ENCODE assay signal across 24 mouse cellular contexts in the genomic region with DNA sequence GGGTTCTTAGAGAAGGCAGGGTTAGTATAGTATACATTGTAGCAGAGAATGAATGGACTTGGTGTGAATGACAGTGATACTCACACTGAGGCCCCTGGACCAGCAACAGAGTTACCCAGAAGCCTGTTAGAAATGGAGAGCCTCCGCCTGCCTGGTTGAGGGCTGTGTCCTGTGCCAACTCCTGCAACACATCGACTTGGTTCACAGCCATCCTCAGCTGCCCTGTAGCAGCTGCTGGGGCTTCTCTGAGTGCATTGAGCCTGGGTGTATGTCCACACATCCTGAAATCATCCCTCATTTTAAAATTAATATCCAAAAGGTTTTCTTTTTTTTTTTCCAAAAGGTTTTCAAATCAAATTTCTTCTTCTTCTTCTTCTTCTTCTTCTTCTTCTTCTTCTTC. TPM values are rescaled to one million over a fixed set of nuclear protein-coding genes. Genes with fewer than 3 reads are reported as not detected.
"Had no signal": no experiment of that assay in that cellular context is flagged by ENCODE, and none has a peak within 500 bp of the region (broad histone marks: within the 10 kb centered on the region; RNA-seq: fewer than 3 reads in every experiment).

No protein-coding gene starts in this region.

- DNase-seq: kidney, adult 18-20 months; kidney, postnatal 4 days; liver; liver, postnatal 0 days; lung, embryonic 14.5 days; retina, postnatal 1 day; right cerebral cortex, postnatal 25 days; spleen, adult 18-20 months; thymus, adult 2 months; thymus, postnatal 14 days; thymus, postnatal 4 days had no signal

- H3K9me3 ChIP-seq: limb, embryonic 12.5 days; midbrain, embryonic 13.5 days; neural tube, embryonic 12.5 days; neural tube, embryonic 15.5 days; stomach, embryonic 15.5 days had no signal

- H3K9ac ChIP-seq: limb, embryonic 12.5 days; liver, embryonic 14.5 days; liver, postnatal 0 days; lung, embryonic 14.5 days; midbrain, embryonic 13.5 days; neural tube, embryonic 12.5 days; neural tube, embryonic 15.5 days; stomach, embryonic 15.5 days had no signal

- H3K27ac ChIP-seq: limb, embryonic 12.5 days; liver, embryonic 14.5 days; macrophage; midbrain, embryonic 13.5 days; neural tube, embryonic 12.5 days; neural tube, embryonic 15.5 days; stomach, embryonic 15.5 days had no signal

- H3K36me3 ChIP-seq: limb, embryonic 12.5 days; midbrain, embryonic 13.5 days; neural tube, embryonic 12.5 days; neural tube, embryonic 15.5 days; stomach, embryonic 15.5 days had no signal

- ATAC-seq: liver, postnatal 0 days; lung, postnatal 0 days; midbrain, embryonic 13.5 days; midbrain, embryonic 16.5 days had no signal

- H3K4me2 ChIP-seq: limb, embryonic 12.5 days; lung, embryonic 14.5 days; midbrain, embryonic 13.5 days; neural tube, embryonic 12.5 days; neural tube, embryonic 15.5 days; stomach, embryonic 15.5 days had no signal

- H3K4me1 ChIP-seq: neural tube, embryonic 12.5 days had no signal

- H3K4me3 ChIP-seq: limb, embryonic 12.5 days; midbrain, embryonic 13.5 days; neural tube, embryonic 12.5 days; neural tube, embryonic 15.5 days; stomach, embryonic 15.5 days had no signal

RNA-seq across cellular contexts. Expression of a gene that starts 22.1 kb away (rescaled TPM):
- total RNA-seq: layer of hippocampus, adult 18-20 months; layer of hippocampus, postnatal 14 days; left cerebral cortex, postnatal 25 days had no signal
- polyA plus RNA-seq: limb, embryonic 12.5 days; liver, postnatal 0 days; lung, embryonic 14.5 days; lung, postnatal 0 days; macrophage; midbrain, embryonic 13.5 days; midbrain, embryonic 16.5 days; neural tube, embryonic 15.5 days had no signal

RNA-seq across cellular contexts. Expression of a gene that starts 39.2 kb away (rescaled TPM):
- total RNA-seq: layer of hippocampus, postnatal 14 days; left cerebral cortex, postnatal 25 days; megakaryocyte, adult 5-6 weeks had no signal
- polyA plus RNA-seq: limb, embryonic 12.5 days; liver, embryonic 14.5 days; liver, postnatal 0 days; lung, embryonic 14.5 days; lung, postnatal 0 days; macrophage; midbrain, embryonic 13.5 days; neural tube, embryonic 12.5 days; stomach, embryonic 15.5 days; thymus, adult 2 months had no signal
